Mouse (Mus musculus): Measurements from ENCODE around the gene Cd247.
"Not testable (repeated sequence)": the region's sequence is repeated elsewhere in the genome, so short reads cannot be mapped to it uniquely, and the experiment has no call there.

The Cd247 gene

DNA sequence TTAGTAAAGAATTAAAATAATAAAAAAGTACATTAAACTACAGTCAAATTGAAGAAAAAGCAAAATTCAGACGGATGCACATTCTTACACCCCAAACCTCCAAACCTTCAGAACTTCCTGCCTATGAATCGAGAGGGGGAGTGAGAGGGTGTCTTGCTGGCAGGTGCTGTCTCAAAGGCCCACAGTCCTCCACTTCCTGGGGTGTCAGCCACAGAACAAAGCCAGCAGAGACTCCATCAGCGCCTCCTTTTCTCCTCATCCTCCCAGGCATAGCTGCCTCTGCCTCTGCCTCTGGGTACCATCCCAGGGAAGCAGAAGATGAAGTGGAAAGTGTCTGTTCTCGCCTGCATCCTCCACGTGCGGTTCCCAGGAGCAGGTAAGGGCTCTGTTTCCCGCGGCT lies at the start of gene Cd247:
TSS of gene Cd247 (plus strand) at position 171 of the 400 bp plus-strand sequence.
- no peak for DNase-seq (ENCODE audit: low read depth, low spot score)

DNA sequence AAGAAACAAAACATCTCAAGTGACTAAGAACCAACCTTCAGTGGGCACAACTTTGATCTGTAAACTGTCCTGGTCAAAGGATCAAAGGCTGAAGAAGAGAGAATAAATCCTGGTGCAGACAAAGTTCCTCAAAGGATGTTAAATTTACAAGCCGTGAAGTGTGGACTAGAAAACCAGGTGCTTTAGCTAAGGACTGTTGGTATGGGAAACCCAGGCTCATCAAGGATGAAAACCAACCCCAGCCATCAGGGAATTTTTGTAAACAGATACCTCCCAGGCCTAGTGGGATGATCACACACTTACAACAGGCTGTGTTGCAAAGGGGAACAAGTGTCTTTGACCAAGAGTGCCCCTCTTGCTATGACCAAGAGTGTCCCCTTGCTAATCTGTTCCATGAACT lies 49.5 kb upstream of the Cd247 start:
- DNase-seq (ENCODE audit: low read depth, low spot score), result no peak

DNA sequence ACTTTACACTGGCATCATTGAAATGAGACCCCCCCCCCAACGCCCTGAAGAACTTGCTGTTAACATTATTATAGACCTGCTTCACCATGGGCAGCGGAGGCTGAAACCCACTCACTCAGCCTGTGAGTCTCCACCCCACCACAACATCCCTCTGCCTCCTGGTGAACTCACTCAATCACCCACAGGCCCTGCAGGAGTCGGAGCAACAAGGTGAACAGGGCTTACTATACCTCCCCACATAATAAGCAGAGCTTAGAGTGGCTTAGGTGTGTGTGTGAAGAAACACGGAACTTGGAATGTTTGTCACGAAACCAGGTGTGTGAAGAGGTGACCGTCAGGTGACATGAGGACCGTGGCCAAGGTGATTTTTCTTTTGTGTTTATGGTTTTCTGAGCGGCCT lies 46.5 kb upstream of the Cd247 start:
- no peak for DNase-seq (ENCODE audit: low read depth, low spot score)

DNA sequence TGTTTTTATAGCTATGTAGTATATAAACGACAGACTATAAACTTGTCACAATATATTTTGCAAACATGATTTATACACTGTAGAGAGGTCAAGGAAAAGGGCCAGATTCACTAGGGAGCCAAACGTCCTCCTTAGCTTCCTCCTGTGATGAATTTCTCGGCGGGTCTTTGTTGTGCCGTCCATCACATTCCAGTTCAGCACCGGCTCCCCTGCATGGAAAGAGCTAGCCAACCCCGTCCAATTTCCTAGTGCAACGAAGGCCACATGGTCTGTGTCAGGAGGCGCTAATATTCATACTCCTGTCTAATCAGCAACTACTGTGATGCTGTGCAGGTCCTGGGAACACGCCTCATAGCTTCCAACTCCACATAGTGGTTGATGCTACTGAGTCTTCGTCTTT lies 40.4 kb upstream of the Cd247 start:
- DNase-seq (ENCODE audit: low read depth, low spot score), result no peak

DNA sequence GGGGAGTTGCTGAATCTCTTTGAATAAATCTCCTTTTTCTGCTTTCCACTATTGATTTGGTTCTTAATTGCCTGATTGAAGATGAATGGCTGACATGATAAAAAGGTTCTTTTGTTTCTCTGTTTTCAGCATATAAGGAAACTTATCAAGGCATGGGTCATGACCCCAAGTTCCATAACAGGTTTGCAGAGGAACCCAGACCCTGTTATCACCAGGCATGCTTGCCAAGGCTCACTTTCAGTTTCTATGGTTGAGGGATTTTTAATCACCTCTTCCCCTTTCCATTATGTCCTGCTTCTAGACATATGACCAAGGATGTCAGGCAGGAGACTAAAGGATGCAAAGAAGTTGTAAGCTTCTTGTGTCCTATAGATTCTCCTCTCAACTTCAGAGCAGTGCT lies 37.3 kb upstream of the Cd247 start:
- DNase-seq (ENCODE audit: low read depth, low spot score), result no peak

DNA sequence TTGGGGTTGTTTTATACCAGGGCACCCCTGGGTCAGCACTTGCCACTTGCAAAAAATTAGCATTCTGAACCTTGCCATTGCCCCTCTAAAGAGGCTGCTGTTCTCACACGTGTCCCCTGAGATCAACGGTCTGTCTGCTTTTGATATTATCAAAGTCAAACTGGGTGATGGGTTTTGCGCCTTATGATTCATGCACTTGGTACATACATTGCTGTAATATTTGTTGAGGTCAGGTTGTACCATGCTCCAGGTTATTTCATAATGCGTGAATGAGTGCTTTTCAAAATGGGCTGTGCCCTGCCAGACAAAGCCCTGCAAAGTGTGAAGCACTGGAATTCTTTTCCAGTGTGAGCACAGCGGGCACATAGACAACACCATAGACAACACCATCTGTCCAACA lies 36.6 kb upstream of the Cd247 start:
- DNase-seq (ENCODE audit: low read depth, low spot score), result no peak

DNA sequence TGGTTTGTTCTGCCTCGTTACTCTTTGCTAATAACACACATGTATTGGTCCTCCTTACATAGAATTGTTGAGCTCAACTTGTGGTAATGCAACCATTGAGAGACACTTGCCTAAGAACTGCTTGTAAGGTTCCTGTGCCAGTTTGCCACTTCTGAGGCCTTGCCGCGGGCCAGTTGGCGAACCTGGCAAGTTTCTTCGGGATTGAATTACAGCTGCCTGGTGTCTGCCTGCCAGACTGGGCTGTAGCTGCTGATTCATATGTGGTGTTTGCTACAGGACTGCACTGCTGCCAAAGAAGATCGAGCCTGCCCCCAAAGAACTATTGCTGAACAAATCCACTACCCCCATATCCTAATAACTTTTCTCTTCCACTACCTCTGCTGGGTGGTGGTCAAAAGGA lies 34.3 kb upstream of the Cd247 start:
- DNase-seq (ENCODE audit: low read depth, low spot score), result no peak

DNA sequence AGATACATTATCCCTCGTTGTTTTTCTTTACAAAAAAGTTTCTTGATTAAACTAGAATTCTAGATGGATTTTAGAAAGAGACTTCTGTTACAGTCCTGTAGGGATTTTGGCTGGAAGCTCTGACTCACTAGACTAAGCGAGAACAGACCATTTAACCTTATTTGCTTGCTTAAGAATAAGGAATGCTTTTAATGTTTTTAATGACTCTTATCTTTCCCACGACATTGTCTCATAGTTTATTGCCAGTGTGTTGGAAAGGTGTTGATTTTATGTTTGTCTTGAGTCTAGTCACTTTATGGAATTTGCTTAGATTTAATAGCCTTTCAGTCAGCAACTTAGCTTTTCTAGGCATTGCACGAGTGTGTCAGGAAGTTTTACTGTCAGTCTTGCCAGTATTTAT lies 33.3 kb upstream of the Cd247 start:
- DNase-seq (ENCODE audit: low read depth, low spot score), result no peak

DNA sequence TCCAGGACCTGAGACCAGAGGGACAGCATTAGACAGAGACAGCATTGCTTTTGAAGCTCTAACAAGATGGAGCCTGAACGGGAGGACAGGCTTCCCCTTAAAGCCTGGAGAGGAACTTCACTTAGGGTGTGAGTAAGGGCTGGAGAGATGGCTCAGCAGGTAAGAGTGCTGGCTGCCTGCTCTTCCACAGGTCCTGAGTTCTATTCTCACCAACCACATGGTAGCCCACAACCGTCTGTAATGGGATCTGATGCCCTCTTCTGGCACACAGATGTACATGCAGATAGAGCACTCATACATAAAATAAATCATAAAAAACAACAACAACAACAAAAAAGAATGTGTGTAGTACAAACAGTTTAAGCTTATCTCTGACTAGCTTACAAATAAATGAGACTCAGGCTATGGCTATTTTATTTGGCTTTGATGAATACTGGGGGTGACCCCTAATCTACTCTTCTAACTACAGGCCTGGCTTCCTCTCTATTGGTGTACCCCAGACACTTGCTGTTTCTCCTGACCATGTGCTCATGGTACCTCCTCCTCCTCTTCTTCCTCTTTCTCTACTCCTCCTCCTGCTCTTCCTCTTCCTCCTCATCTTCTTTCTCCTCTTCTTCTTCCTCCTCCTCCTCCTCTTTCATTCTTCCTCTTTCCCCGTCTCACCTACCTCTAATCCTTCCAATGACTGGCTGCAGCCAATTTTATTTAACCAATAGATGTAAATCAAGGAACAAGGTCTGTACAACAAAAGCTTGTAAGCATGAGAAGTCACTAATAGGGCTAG lies 26.8 kb upstream of the Cd247 start:
- DNase-seq (ENCODE audit: low read depth, low spot score), result no peak

DNA sequence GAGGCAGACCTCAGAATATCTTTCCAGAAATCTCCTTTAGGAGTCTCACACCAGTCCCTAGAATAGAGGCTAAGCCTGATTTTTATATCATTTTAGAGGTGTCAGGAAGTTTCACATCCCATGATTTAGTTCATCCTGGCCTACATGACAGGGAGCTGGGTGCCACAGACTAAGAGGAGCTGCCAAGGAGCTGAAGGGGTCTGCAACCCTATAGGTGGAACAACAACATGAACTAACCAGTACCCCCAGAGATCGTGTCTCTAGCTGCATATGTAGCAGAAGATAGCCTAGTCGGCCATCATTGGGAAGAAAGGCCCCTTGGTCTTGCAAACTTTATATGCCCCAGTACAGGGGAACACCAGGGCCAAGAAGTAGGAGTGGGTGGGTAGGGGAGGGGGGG lies 26.0 kb upstream of the Cd247 start:
- DNase-seq (ENCODE audit: low read depth, low spot score), result not testable (repeated sequence)

DNA sequence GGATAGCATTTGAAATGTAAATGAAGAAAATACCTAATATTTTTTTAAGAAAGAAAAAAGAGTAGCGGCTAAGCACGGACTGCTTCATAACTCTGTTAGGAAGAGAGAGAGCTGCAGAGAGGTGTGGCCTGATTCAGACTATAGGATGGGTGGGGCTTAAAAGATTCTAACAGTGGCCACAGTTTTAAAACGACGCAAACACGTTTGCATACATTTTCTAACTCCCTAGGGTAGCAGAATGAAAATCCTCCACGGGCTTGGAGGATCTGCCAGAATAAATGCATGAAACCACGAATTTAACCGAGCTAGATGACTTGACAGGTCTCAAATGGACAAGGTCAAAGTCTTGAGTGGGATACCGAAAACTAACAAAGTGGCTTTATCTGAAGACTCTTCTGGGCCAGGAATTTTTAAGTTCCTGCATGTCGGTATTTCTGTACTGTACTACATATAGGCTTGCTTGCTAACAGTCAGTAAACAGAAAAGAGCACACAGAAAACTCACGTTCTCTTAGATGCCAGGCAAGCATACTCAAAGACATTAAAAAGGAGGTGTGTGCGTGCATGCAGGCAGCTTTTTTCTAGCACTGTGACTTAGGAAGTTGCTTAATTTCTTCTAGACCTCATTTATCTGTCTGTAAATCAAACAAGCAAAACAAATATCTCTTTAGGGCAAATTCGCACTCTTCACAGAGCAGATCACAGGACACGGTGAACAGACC lies 25.4 kb upstream of the Cd247 start:
- no peak for DNase-seq (ENCODE audit: low read depth, low spot score)

DNA sequence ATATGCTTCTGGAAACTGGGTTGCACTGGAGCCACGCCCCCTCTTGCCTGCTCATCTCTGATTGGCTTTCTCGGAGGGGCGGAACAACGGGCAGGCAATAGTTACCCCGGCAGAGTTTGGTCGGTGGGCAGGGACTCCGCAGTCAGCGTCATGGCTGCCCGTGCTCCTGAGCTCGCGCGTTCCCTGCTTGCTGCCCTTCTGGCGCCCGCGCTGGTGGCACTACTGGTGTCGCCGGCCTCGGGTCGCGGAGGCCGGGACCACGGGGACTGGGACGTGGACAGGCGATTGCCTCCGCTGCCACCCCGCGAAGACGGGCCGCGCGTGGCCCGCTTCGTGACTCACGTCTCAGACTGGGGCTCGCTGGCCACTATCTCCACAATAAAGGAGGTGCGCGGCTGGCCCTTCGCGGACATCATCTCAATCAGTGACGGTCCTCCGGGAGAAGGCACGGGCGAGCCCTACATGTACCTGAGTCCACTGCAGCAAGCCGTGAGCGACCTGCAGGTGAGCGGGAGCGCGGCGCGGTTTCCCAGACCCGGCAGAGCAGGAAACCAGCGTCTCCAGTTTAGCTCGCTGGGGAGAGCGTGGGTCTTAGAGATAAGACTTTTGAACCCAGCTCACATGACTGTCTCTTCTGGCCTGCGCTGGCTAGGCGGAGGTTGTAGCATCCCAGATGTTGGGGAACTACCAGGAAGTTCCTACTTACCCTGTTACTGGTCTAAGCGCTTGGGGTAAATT lies 24.7 kb upstream of the Cd247 start, which contains the start of gene Creg1:
TSS of gene Creg1 (plus strand) at position 112 of the 738 bp plus-strand sequence.
- peak; percentile 80 for DNase-seq (ENCODE audit: low read depth, low spot score)

DNA sequence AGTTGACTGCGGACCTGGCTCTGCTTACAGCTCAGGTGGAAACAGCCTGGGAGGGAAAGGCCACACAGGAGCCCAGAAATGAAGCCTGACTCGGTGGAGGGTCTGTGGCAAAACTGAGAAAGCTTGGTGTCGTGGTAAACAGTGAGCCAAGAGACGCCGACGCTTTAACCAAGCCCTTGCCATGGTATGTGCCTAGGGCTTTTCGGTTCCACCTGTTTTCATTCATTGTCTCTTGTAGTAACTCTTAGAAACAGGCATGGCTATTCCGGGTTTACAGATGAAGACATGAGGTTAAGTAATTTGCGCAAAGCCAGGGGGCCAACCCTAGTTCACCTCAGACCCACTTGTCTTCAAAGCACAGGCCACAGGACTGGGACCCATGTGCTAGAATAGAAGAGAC lies 23.9 kb upstream of the Cd247 start:
- no peak for DNase-seq (ENCODE audit: low read depth, low spot score)

DNA sequence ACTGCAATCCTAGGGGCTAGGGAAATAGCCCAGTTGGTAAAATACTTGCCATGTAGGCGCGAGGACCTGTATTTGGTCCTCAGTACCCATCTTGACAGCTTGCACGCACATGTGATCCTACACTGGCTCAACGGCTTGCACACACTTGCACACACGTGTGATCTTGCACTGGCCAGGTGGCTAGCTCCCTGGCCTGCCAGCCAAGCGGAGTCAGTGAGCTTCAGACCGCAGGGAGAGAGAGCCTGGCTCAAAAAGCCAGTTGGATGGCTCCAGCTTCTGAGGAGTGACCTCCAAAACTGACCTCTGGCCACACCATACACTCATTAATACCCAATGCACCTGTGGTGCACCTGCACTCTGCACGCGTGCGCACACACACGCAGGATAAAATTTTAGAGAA lies 23.4 kb upstream of the Cd247 start:
- DNase-seq (ENCODE audit: low read depth, low spot score), result no peak

DNA sequence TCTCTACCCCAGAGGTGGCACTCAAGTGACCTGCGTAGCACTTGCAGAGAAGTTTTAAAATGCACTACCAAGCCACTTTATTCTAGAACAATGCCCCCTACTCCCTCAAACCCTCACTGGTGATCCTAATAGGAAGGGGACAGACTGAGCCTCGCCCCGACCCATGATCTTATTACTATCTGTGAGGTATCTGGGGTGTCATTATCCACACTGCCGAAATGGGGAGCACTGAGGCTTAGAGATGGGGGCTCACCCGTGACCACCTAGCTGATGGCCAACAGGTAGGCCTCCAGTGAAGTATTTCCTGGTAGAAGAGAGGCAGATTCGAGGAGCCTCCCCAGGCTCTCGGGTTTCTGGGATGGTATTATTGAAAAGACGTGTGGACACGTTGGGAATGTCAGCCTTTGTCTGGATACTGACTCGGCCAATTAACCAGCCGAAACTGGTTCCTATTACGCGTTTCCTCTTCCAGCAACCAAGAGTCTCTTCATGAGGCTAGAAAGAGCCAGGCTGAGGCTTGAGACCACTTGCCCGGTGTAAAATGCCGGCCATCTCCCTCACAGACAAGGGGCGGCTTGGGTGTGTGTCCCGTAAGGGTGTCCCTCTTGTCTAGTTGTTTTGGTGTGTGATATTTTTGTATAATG lies 22.7 kb upstream of the Cd247 start:
- no peak for DNase-seq (ENCODE audit: low read depth, low spot score)

DNA sequence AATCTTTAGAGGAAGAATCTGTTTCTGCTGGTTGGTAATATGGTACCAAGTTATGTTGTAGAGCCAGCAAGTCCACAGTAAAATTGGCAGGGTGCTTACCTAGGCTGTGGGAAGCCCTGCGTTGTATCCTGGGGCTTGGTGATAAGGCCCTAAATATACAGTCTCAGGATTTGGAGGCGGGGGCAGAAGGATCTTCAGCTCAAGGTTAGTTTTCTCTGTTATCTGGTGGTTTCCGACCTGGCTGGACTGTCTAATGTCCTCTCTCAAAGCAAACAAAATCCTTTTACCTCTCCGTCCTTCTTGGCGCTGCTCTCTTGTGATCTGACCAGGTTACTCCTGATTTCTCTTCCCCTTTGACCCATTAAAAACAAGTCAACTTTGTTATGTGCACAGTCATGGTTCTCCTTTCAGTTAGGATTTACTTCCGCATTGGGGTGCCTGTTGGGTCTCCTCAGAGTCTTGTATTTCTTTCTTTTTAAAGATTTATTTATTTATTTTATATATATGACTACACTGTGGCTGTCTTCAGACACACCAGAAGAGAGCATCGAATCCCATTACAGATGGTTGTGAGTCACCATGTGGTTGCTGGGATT lies 22.1 kb upstream of the Cd247 start:
- DNase-seq (ENCODE audit: low read depth, low spot score), result no peak

DNA sequence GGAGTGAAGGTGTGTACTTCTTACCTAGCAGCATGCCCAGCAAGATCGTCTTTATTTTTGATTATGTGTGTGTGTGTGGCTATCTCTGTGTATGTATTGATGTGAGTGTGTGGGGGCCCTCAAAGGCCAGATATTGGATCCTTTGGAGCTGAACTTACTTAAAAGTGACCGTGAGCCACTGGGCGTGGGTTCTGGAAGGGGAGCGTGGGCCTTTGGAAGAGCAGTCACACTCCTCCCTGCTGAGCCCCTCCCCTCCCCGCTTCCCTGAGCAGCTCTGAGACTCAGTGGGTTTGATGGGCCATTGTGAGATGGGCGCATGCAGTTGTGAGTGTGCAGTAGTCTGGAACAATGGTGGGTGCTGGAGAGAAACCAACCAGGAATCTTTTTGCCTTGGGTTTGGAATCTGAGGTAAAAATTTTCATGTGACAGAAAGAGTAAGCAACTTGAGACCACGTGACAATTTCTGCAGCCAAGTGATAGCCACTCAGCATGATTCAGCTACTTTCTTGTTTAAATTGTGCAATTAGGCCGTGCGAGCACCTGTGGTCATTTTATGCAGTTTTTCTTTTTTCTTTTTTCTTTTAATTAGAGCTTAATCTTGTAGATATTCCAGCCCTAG lies 19.5 kb upstream of the Cd247 start:
- DNase-seq (ENCODE audit: low read depth, low spot score), result no peak

DNA sequence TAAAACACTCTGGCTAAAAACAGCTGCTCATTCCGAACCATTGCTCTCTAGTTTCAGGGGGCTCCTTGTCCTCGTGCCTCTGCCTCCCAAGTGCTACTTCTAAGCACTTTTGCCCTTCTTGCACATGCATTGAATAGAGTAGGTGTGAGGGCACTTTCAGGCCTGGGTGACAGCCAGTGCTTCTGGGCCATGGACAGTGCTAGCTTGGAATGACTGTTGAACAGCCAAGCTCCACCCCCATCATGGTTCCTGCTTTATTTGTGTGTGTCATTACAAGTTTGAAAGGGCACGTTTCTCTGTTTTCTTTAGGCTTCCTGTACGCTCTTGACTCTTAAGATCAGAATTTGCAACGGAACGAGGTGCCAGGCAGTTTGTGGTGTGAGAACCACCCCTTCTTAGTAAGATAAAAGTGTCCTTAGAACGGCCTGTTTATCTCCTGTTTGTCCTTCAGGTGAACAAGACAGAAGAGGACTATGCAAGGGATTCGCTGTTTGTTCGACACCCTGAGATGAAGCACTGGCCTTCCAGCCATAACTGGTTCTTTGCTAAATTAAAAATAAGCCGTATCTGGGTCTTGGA lies 18.2 kb upstream of the Cd247 start:
- no peak for DNase-seq (ENCODE audit: low read depth, low spot score)

DNA sequence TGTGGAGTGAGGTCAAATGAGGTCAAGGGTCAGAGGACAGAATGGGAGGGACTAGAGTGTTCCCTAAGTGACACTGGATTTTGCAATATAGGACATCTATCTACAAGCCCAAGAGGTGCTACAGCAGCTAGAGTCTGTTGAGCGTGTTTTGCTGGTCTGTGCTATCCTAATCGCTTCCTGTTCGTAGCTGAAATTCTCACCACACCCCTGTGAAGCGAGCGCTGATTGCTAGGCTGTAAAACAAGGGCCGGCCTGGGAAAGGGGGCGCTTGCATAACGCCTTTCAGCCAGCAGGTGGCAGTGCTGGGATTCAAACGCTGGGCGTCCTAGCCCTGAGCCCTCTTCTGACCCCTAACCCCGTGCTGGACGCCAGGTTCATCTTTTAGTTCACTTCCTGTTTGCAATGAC lies 17.0 kb upstream of the Cd247 start:
- peak; percentile 76 for DNase-seq (ENCODE audit: low read depth, low spot score)

DNA sequence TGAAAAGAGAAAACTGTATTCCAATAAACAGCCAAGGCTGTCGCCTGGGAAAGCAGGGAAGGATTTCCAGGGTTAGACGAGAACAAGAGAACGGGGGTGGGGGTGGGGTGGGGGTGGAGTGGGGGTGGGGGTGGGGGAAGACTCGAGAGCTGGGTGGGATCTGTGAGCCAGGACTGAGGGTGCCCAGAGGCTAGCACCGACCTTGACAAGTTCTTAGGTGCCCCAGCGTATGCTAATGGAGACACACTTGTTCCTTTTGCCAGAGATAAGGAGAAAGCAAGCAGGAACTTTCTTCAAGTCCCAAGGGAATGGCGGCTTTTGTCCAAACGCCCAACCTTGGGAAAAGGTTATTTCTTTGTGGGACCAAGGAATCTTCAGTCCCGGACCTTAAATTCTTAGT lies 16.5 kb upstream of the Cd247 start:
- DNase-seq (ENCODE audit: low read depth, low spot score), result no peak

Measured in embryo, embryonic 11.5 days (tissue).